Mouse (Mus musculus) C2C12 (cell line): ENCODE data around the gene Myom1.

Source experiments
- CTCF ChIP-seq: IDR thresholded peaks from one replicate; pipeline ENCODE4 v1.5.1; 2011; ENCODE audit not compliant: control insufficient read depth, insufficient read depth, insufficient read length
- USF1 ChIP-seq: IDR thresholded peaks from one replicate; pipeline ENCODE4 v1.6.1; 2011; ENCODE audit warnings: low read depth, mild to moderate bottlenecking, control low read depth, moderate library complexity

- TF ChIP-seq CTCF (no peak), USF1 (no peak)
These were observed 94.2 kb downstream of the Myom1 start for GRCm38 (mm10) chr17:71096557-71097208.
